Mouse (Mus musculus) intestine, embryonic 14.5 days (tissue): ENCODE data around the gene Ppp1r3d. TPM values are rescaled to one million over a fixed set of nuclear protein-coding genes. Genes with fewer than 3 reads are reported as not detected.

Experiments used
- ATAC-seq: fragments of 200-750 bp; cut with Nextera tagmentation; replicated peaks from 2 replicates; pipeline ENCODE4 v1.8.0; 2017; ENCODE audit warnings: low read depth, moderate number of reproducible peaks, moderate TSS enrichment, moderate library complexity; ENCODE audit not compliant: low FRiP score, low TSS enrichment
- DNase-seq: peaks from one replicate; pipeline ENCODE4 v3.0.0-alpha.2; 2018; ENCODE audit warnings: low spot score
- H3K27ac ChIP-seq: fragments of 300-500 bp; sonication (generic); 2 replicates; pipeline ENCODE4 v1.5.1; 2014; ENCODE audit warnings: low read depth, mild to moderate bottlenecking, control low read depth
- H3K27me3 ChIP-seq: fragments of 300-500 bp; sonication (generic); replicated peaks from 2 replicates; pipeline ENCODE4 v1.6.1; 2014; ENCODE audit warnings: low read length, control low read depth; ENCODE audit not compliant: control insufficient read depth, insufficient read depth
- H3K36me3 ChIP-seq: fragments of 300-500 bp; sonication (generic); 2 replicates; pipeline ENCODE4 v1.6.1; 2014; ENCODE audit warnings: low read length, control low read depth; ENCODE audit not compliant: control insufficient read depth, insufficient read depth
- H3K4me1 ChIP-seq: fragments of 300-500 bp; sonication (generic); replicated peaks from 2 replicates; pipeline ENCODE4 v1.6.1; 2014; ENCODE audit warnings: low read length, control low read depth, mixed read lengths; ENCODE audit not compliant: control insufficient read depth, insufficient read depth
- H3K4me2 ChIP-seq: fragments of 300-500 bp; sonication (generic); 2 replicates; pipeline ENCODE4 v1.6.1; 2014; ENCODE audit warnings: low read length
- H3K4me3 ChIP-seq: fragments of 300-500 bp; sonication (generic); 2 replicates; pipeline ENCODE4 v1.5.1; 2014; ENCODE audit warnings: low read depth, low read length, control low read depth, mixed read lengths
- H3K9ac ChIP-seq: fragments of 300-500 bp; sonication (generic); 2 replicates; pipeline ENCODE4 v1.6.1; 2014; ENCODE audit warnings: mild to moderate bottlenecking, low read length
- H3K9me3 ChIP-seq: fragments of 300-500 bp; sonication (generic); 2 replicates; pipeline ENCODE4 v1.6.1; 2016; ENCODE audit warnings: low read length, control low read depth; ENCODE audit not compliant: control insufficient read depth
- WGBS: fragments of 180-500 bp; shearing (Covaris S2); extraction: QIAGEN DNeasy Blood & Tissue Kit; methylation state at CpG from one replicate; pipeline ENCODE4 v1.1.7; 2014; 5-methylcytosine and 5-hydroxymethylcytosine counted together
- polyA plus RNA-seq: library from polyadenylated mRNA; unstranded; fragments of >200 nt; fragmentation: Nextera tagmentation; extraction: Ambion mirVana; gene quantifications from 2 replicates; pipeline ENCODE4 v1.2.1, GENCODE M21; 2014

The Ppp1r3d gene
- polyA plus RNA-seq, 1 experiment from 2014 or later = 4.9 TPM

DNA sequence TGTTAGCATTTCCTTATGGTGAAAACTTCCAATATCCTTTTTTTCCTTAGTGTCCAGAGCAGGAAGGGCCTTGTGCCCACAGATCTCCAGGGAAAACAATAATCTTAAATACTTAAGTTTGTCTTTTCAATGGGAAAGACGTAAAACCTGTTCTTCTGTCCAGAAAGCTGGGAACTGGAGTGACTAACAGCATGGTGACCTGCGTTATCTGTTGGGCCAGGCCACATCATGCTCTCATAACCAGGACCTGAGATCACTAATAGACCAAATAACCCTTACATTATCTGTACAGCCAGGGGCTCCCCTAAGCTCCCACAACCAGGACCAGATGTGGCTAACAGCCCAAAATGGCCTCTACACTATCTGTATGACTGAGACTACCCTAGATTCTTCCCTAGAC, 19.6 kb upstream of the Ppp1r3d start:
- Histone ChIP-seq H3K4me3 (no peak overlapping the region), H3K9me3 (no peaks in the 10 kb centered on the region), H3K36me3 (no peaks in the 10 kb centered on the region), H3K9ac (no peak overlapping the region), H3K4me2 (no peak overlapping the region), H3K27ac (no peak overlapping the region), H3K27me3 (no peaks in the 10 kb centered on the region), H3K4me1 (peaks cover 3% of the 10 kb centered on the region)
- ATAC-seq = no peak
- 80% methylated on average over 2 of the region's 2 CpGs for WGBS
- no peak for DNase-seq

- DNase-seq (no peak), ATAC-seq (no peak)
- 72% methylated on average over 2 of the region's 2 CpGs for WGBS
- H3K36me3 ChIP-seq = no peaks in the 10 kb centered on the region
- peaks cover 3% of the 10 kb centered on the region for H3K4me1 ChIP-seq
- H3K9ac ChIP-seq = no peak overlapping the region
- H3K9me3 ChIP-seq = no peaks in the 10 kb centered on the region
- no peak overlapping the region for H3K4me2 ChIP-seq
- no peak overlapping the region for H3K4me3 ChIP-seq
- H3K27me3 ChIP-seq = no peaks in the 10 kb centered on the region
- H3K27ac ChIP-seq = no peak overlapping the region
These were observed 19.2 kb upstream of the Ppp1r3d start for GRCm38 (mm10) chr2:178433495-178433894.

DNA sequence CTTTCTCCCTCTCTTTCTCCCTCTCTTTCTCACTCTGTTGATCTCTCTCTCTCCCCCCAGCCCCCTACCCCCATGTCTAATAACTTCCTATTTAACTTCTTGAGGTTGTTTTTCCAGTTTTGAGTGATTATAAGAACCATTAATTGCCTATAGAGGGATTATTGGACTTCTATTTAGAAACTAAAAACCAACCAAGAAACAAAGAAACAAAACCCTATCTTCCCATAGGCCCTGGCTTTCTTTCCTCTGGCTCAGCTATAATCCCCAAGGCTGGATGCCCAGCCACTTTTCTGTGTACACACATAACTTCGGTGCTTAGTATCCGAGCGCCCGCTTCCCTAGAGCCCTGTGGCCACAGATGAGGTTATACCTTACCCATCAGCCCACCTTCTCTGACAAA, 16.0 kb upstream of the Ppp1r3d start, which contains the start of gene Cdh26:
Cdh26 (plus strand) TSS at position 301 of the 400 bp plus-strand sequence.
- no peak for DNase-seq
- Histone ChIP-seq H3K36me3 (no peaks in the 10 kb centered on the region), H3K9ac (no peak within 1 kb of the TSS), H3K27me3 (no peaks in the 10 kb centered on the region), H3K27ac (no peak within 1 kb of the TSS), H3K9me3 (no peaks in the 10 kb centered on the region), H3K4me3 (no peak within 1 kb of the TSS), H3K4me1 (peaks cover 3% of the 10 kb centered on the region), H3K4me2 (no peak within 1 kb of the TSS)
- no peak; the same call in 1 of the 2 replicates for ATAC-seq
- 87% methylated on average over 4 of the region's 4 CpGs for WGBS

DNA sequence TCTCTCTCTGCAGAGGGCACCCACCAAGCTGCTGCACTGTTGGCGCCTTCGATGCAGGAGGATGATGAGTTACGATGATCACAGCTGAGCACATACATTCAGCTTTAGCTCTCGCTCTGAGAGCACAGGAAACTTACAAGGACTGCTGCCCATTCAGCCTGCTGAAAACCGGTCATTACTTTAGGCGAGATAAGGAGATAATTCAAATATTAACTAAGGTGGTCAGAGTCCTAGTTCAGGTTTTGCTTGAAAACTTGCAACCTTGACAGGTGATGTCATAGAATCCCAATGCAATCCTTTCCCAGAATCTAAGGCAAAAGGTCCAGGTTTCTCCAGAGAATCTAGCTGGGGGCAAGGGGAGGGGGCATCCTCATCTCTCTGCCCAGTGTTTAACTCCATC, 15.2 kb upstream of the Ppp1r3d start:
- H3K9ac ChIP-seq = no peak overlapping the region
- ATAC-seq (no peak; the same call in 1 of the 2 replicates), DNase-seq (no peak)
- H3K36me3 ChIP-seq = no peaks in the 10 kb centered on the region
- no peak overlapping the region for H3K4me3 ChIP-seq
- no peak overlapping the region for H3K27ac ChIP-seq
- WGBS = 60% methylated on average over 6 of the region's 6 CpGs
- H3K4me1 ChIP-seq = peaks cover 3% of the 10 kb centered on the region
- H3K4me2 ChIP-seq = no peak overlapping the region
- no peaks in the 10 kb centered on the region for H3K27me3 ChIP-seq
- no peaks in the 10 kb centered on the region for H3K9me3 ChIP-seq

GRCm38 (mm10) chr2:178428676-178429075, 14.4 kb upstream of the Ppp1r3d start:
- no peaks in the 10 kb centered on the region for H3K9me3 ChIP-seq
- 85% methylated on average over 4 of the region's 4 CpGs for WGBS
- ATAC-seq = no peak

GRCm38 (mm10) chr2:178428183-178428582, 13.9 kb upstream of the Ppp1r3d start:
- peaks cover 3% of the 10 kb centered on the region for H3K4me1 ChIP-seq
- H3K27ac ChIP-seq = no peak overlapping the region
- no peaks in the 10 kb centered on the region for H3K9me3 ChIP-seq
- 0 out of 2 replicates have a peak, but pooled peaks cover 5% of the 10 kb centered on the region for H3K36me3 ChIP-seq
- no peak for ATAC-seq
- no peaks in the 10 kb centered on the region for H3K27me3 ChIP-seq
- H3K4me3 ChIP-seq = no peak overlapping the region
- no peak overlapping the region for H3K4me2 ChIP-seq
- no peak overlapping the region for H3K9ac ChIP-seq
- no peak for DNase-seq
- 81% methylated on average over 9 of the region's 9 CpGs for WGBS

More at GRCm38 (mm10) chr2:178428676-178429075, 14.4 kb upstream of the Ppp1r3d start:
- H3K9ac ChIP-seq = no peak overlapping the region
- H3K27me3 ChIP-seq = no peaks in the 10 kb centered on the region
- DNase-seq = no peak
- no peak overlapping the region for H3K27ac ChIP-seq
- no peak overlapping the region for H3K4me3 ChIP-seq
- no peak overlapping the region for H3K4me2 ChIP-seq
- peaks cover 3% of the 10 kb centered on the region for H3K4me1 ChIP-seq
- 0 out of 2 replicates have a peak, but pooled peaks cover 5% of the 10 kb centered on the region for H3K36me3 ChIP-seq

DNA sequence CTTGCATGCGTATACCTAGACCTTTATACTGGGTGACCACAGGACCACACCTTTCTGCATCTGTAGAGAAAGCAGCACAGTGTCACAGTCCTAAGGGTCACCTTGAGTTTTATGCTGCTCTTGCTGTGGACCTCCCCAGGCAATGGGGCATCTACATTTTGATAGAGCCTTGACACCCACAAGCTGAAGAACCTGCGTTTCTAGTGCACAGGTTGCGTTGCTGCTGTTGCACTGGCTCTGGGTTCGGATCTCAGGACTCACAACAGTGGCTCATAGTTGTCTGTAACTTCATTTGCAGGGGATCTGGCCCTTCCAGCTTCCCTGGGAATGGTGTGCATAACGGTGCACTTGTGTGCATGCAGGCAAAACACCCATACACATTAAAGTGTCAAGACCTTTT, 12.9 kb upstream of the Ppp1r3d start:
- Histone ChIP-seq H3K4me1 (peaks cover 3% of the 10 kb centered on the region), H3K4me2 (no peak overlapping the region), H3K4me3 (no peak overlapping the region), H3K27ac (no peak overlapping the region), H3K27me3 (no peaks in the 10 kb centered on the region), H3K9me3 (no peaks in the 10 kb centered on the region), H3K36me3 (0 out of 2 replicates have a peak, but pooled peaks cover 5% of the 10 kb centered on the region), H3K9ac (no peak overlapping the region)
- DNase-seq (no peak), ATAC-seq (no peak)
- 86% methylated on average over 5 of the region's 5 CpGs for WGBS

DNA sequence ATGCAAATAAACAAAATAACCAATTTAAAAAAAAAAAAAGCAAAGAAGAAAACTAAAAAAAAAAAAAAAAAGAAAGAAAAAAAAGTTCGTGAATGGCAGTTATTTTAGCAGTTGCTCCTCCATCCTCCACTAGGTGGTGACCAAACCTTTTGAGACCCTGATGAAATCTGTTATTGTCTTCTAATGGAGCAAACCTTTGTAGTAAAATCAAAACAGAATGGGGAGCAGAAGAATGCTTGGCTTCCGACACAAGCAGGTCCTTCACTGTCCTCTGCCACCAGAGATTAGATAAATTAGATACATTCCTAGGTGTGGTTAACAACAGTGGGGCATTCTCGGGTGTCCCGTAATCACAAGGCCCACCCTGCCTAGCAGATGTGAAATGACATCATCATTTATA, 12.0 kb upstream of the Ppp1r3d start:
- Histone ChIP-seq H3K9ac (no peak overlapping the region), H3K4me3 (no peak overlapping the region), H3K27me3 (no peaks in the 10 kb centered on the region), H3K36me3 (0 out of 2 replicates have a peak, but pooled peaks cover 5% of the 10 kb centered on the region), H3K4me2 (no peak overlapping the region), H3K9me3 (no peaks in the 10 kb centered on the region), H3K4me1 (no peaks in the 10 kb centered on the region; the same call in 1 of the 2 replicates), H3K27ac (no peak overlapping the region)
- DNase-seq (peak; percentile 64), ATAC-seq (peak; percentile 59; the same call in 1 of the 2 replicates)
- WGBS = 29% methylated on average over 4 of the region's 4 CpGs

- ATAC-seq (no peak), DNase-seq (peak; percentile 47)
- 72% methylated on average over 5 of the region's 5 CpGs for WGBS
- Histone ChIP-seq H3K9ac (no peak overlapping the region), H3K27me3 (no peaks in the 10 kb centered on the region), H3K4me3 (no peak overlapping the region), H3K4me1 (no peaks in the 10 kb centered on the region; the same call in 1 of the 2 replicates), H3K27ac (no peak overlapping the region), H3K4me2 (no peak overlapping the region), H3K36me3 (peaks cover 18% of the 10 kb centered on the region; the same call in 1 of the 2 replicates), H3K9me3 (no peaks in the 10 kb centered on the region)
These were observed 9.0 kb upstream of the Ppp1r3d start for GRCm38 (mm10) chr2:178423223-178423622.
